Mouse (Mus musculus): ENCODE measurements at regions not wholly inside any gene's neighbourhood (a gene's known extent, or its start where the extent isn't known, plus 50 kb on each side); places are given as distances from the start of the nearest gene placed in this dataset.

- no peak for ATAC-seq
Observed at GRCm38 (mm10) chr8:26851871-26852800, 125.0 kb upstream of the Zfp703 start.

GRCm38 (mm10) chr8:26852921-26853320, 124.2 kb upstream of the Zfp703 start:
- no peak for ATAC-seq

DNA sequence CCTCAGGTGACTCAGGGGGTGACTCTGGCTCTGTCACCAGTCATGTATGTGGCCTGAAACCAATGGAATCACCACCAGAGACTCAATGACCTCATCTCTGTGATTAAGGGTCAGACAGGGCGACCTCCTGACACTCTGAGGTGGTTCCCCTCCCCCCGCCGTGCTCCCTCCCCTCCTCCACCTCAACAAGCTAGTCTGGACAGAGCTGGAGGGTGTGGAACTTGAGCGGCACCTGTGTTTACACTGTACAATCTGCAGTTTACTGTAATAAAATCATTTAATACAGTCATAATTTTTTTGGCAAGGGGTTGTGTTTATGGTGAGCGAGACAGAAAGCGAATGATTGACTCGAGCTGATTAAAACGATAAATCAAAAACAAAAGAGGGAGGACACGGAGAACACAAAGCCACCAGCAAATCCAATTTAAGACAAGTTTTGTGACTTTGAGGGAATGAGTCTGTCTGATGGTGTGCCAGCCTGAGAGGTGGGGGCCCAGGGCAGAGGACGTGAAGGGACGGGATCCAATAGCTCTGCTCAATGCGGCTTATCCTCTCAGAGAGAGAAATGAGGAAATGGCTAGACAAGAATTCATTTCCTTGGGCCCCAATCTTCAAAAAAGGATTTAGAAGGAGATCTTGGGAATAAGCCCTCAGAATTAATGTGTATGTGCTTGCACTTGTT, 122.4 kb upstream of the Zfp703 start:
- ATAC-seq: no peak

- ATAC-seq: no peak
Observed at GRCm38 (mm10) chr8:26855256-26855655, 121.9 kb upstream of the Zfp703 start.

- ATAC-seq: no peak
Observed at GRCm38 (mm10) chr8:26864571-26864970, 112.6 kb upstream of the Zfp703 start.

GRCm38 (mm10) chr8:26864971-26865370, 112.2 kb upstream of the Zfp703 start:
- ATAC-seq: no peak

GRCm38 (mm10) chr8:26868101-26868848, 108.8 kb upstream of the Zfp703 start:
- ATAC-seq: no peak

DNA sequence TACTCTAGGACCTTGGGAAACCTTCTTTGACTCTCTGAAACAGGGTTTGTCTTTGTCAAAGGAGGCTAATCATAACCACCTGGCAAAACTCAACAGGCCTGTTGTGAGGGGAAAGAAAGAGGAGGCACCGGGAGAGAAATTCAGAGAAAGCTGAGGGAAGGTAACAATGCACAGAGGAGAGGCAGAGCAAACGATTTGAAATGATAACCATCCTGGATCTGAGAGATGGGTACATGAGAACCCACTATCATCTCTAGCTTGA, 108.3 kb upstream of the Zfp703 start:
- ATAC-seq: no peak

GRCm38 (mm10) chr8:26871838-26872237, 105.3 kb upstream of the Zfp703 start:
- no peak for ATAC-seq

DNA sequence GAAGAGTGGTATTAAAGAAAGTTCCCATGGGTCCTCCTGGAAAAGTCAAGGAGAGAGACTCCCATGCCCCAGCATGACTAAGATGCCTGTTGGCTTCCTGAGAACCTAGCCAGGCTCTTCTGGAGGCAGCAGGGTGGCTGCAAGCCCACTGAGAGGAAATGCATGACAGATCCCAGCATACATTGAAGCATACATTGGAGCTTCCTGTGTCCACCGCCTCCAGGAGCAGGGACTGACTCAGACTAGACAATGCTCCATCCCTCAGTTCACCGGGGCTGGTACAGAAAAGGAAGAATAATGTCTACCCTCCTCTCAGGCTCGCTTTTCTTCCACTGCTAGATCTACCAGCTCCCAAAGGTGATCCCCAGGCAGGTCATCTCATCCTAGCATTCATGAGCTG, 104.7 kb upstream of the Zfp703 start:
- ATAC-seq: no peak

DNA sequence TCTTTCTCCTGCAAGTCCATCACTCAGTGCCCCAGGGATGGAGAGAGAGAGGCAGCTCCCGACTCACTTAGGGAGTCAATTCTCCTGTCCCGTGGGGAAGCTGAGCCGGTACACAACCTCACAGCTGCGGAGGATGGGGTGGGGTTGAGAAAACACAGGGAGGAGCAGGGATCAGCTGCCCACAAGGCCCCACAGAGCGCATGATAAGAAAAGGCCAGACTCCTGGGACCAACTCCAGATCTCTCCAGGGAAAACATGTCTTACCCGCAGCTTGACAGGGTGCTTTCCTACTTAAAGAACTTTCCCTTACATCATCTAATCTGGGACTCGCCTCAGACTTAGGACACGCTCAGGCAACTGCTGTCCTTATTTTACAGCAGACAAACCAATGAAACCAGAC, 104.3 kb upstream of the Zfp703 start:
- ATAC-seq: no peak

DNA sequence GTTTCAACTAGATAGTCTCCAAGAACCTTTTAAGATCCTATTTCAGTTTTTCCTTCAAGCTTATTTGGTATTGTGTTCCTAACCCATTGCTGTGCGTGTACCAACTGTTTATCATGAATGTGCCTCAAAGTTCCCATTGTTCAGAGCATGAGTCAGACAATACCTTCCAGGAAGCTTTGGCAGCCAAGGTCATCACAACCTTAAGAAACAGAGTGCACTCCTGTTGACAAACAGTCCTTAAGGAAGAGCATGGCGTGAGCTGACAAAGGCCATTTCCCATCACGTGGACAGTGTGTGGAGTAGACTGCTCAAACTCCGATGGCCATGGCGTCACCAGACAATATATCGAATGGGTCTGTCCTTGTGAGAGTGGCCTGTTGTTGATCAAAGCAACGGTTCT, 96.9 kb upstream of the Zfp703 start:
- ATAC-seq: no peak

DNA sequence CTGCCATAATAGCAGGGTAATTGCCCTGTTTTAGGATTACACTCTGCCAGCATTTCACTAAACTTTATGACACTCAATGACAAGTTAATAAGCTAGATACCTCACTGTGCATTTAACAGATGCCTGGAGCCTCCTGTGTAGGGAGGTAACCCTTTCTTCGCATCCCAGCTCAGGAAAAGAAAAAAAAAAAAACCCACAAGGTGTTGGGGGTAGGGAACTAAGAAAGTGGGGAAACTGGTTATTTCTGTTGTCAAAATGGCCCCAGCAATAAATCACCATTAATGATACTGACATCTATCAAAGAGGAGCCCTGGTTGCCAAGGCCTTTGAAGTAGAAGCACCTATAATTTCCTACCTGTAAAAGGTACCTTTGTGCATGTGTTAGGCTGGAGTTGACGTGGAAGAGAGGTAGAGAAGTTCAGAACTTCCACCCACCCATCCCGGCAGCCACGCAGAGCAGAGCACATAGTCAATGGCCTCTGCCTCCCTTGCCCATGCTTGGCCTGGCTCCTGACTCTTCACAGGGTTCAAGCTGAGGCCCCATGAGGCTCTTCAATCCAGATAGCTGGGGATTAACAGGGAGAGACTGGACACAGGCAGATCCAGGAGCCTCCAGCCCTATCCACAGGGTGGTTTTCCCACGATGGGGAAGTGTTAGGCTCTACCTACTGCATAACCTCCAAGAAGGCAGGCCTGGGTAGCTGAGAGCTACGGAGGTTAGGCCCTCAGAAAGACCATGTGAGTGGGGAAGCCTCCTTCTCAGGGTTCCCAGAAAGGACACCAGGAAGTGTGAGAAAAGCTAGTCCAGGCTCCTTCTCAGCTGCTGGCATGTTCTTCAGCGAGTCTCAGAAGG, 95.6 kb upstream of the Zfp703 start:
- ATAC-seq: no peak

DNA sequence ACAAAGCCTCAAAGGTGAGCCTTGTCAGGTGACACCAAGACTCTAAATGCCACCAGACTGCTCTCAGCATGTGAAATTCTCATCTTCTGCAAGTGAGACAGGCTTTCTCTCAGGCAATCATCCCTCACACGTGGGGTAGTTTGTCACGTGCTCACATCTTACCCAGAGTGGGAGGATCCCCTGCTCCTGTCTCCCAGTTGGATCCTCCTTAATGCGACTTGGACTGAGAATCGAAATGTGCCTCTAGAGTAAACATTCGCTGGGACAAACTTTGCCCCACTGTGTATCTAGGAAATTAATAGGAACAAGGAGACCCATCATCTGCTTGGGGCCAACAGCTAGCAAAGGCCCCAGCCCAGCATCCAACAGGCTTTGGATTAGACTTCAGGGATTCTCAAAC, 94.5 kb upstream of the Zfp703 start:
- ATAC-seq: no peak

DNA sequence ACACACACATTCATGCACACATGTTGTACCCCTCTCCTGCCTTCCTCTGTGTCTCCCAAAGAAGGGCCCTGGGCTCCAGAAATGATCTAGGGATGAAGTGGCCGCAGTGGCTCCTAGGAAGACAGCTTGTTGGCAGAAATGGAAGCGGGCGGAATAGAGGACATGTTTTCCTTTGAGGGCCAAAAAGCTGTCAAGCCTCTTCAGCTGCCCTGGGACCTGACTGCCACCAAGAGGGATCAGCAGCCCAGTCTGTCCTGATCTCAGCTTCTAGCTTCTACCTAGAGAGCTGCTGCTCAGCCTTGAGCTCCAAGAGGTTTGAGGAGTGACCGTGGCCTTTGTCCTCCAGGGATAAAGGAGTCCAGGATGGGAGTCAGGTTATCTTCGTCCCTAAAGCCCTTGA, 93.8 kb upstream of the Zfp703 start:
- no peak for ATAC-seq

DNA sequence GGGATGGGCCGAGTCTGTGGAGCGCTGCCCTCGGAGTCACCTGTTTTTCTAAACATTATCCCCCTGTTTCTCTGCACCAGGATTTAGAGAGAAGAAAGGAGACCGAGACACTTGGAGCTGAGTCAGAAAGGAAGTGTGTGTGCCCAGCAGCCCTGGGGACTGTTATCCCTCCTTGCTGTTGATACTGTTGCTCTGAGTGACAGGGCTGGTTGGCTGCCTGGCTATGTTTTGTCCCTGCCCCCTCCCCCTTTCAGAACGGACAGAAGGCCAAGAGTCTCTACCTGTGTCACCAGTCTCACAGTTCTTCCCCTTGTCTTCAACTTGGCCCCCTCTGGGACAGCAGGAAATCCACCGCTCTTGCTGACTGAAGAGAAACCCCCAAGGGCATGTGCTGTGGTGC, 93.4 kb upstream of the Zfp703 start:
- ATAC-seq: no peak

DNA sequence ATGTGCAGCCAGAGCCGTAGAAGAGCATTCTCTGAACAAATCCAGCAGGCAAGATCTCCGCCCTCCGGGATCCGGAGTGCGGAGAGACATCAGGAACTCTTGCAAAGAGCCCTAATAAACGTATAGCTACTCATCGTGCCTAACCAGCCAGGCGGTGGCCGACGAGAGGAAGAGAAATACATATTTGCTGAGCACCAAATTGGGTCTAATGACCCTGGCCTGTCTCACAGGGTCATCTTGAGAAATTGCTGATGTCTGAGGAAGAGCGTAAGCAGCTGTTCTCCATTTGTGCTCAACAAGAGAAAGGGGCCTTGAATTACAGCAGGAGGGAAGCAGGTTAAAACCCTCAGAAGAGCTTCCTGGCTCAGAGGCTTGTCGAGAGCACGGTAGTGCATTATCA, 92.8 kb upstream of the Zfp703 start:
- ATAC-seq: no peak

- no peak for ATAC-seq
Observed at GRCm38 (mm10) chr8:26885365-26885764, 91.8 kb upstream of the Zfp703 start.

DNA sequence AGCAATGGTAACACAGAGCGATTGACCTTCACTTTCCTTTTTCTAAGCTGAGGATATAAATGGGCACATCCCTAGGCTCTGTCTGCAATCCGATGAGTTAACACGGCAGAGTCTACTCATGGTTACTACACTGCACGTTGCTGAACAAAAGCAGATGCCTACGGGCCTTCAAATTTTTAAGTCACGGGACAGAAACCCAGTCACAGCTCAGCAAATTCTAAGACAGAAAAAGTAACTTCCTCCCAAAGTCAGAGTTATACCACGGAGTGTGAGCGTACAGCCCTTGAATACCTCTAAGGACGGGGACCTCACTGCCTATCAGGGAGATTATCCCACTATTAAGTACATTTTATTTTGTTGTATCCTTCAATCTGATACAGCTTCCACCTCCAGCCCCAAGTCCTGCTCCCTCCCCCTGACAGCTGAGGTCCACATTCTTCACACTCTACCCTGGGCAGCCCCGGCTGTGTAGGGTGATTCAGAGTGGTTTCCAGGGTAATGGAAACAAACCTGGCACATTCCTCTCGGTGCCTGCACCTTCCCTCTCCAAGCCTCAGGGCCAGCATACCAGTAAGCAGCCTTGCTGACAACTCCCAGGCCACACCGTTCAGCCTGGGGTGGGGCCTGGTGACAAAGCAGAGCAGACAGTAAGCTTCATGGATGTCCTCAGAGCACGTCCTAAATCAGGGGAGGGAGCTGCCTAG, 90.2 kb upstream of the Zfp703 start:
- ATAC-seq: no peak

DNA sequence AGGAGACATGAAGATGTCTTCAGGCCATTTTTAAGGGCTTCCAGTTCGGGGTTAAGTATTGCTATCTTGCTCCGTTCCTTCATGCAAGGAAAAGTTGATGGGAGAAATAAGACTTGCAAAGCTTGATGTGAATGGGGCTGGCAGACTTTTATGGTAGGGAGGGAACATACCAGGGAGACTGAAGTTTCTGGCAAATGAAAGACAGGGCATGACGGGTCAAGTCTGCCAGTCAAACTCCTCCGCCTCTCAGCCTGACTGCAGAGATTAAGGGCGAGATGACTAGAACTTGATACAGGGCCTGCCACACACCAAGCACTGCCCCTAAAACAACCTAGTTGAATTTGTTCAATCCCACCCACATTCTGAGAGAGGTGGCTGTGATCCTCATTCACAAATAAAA, 89.6 kb upstream of the Zfp703 start:
- no peak for ATAC-seq

DNA sequence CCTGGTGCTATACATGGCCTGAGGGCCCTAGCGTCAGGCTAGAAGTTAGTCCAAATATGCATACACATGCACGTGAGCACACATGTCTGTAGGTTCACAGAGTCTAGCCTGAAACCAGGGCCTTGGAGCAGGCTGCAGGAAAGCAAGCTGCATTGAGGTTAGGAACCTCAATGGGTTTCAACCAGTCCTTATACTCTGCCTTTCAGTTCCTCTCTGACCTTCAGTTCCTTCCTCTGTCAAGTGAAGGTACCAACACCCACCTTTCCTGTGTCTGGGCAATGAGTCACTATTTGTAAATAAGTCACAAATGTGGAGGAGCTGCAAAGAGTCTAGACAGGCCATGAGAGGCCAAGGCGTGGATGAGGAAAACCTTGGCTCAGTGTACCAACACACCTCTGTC, 89.1 kb upstream of the Zfp703 start:
- ATAC-seq: no peak

DNA sequence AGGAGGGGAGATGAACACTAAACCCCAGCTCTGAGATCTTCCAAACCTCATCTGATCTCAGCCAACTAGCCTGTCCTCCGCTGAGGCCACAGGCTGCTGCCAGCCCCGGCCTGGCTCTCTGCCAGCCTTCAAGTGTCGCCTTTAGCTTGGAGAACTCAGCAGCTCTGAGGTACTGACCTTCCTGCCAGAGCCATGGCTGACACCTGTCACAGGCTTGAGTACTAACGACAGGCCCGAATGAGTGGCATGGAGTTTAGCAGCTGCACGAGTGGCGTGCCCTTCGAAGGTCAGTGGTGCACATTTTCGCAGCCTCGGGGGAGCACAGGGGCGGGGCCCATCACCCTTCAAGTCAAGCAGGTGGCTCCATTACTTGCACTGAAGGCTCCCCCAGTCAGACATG, 85.2 kb upstream of the Zfp703 start:
- ATAC-seq: no peak

Data from CD4-positive, CD25-positive, alpha-beta regulatory T cell, adult 4 months (primary cell).